Mouse (Mus musculus): ENCODE measurements around the gene Macrod2.

GRCm38 (mm10) chr2:140698585-140698984, 303.5 kb downstream of the Macrod2 start:
- TF ChIP-seq EP300 (optimal IDR thresholded peaks at IDR 0.05), result no peak
- no peak for TF ChIP-seq CTCF (IDR thresholded peaks at IDR 0.05; ENCODE audit: low read depth)

Data from stomach, postnatal 0 days (tissue).